Mouse (Mus musculus): ENCODE results near the gene Lrtm2. TPM values are rescaled to one million over a fixed set of nuclear protein-coding genes. Genes with fewer than 3 reads are reported as not detected.

The Lrtm2 gene
- total RNA-seq, 1 experiment from 2014 or later: 0.25 TPM

- peak; percentile 56 to 70 for ATAC-seq (replicated peaks in 1 of 2; ENCODE audit: insufficient read depth in 1 of 2, low FRiP score in 2 of 2, low TSS enrichment in 1 of 2, low read depth in 1 of 2, poor library complexity in 2 of 2, severe bottlenecking in 2 of 2)
Observed at GRCm38 (mm10) chr6:119346257-119346656, 15.7 kb upstream of the Lrtm2 start.

- peak in 1 of 2 experiments; percentile 52; a peak in 1 of 4 replicates for ATAC-seq (replicated peaks in 1 of 2; ENCODE audit: insufficient read depth in 1 of 2, low FRiP score in 2 of 2, low TSS enrichment in 1 of 2, low read depth in 1 of 2, poor library complexity in 2 of 2, severe bottlenecking in 2 of 2)
Observed at GRCm38 (mm10) chr6:119341409-119341808, 10.8 kb upstream of the Lrtm2 start.

GRCm38 (mm10) chr6:119338121-119338912 is 7.8 kb upstream of the Lrtm2 start:
- peak; percentile 37 to 42; a peak in 2 of 4 replicates for ATAC-seq (replicated peaks in 1 of 2; ENCODE audit: insufficient read depth in 1 of 2, low FRiP score in 2 of 2, low TSS enrichment in 1 of 2, low read depth in 1 of 2, poor library complexity in 2 of 2, severe bottlenecking in 2 of 2)

- no peak for ATAC-seq (replicated peaks in 1 of 2; ENCODE audit: insufficient read depth in 1 of 2, low FRiP score in 2 of 2, low TSS enrichment in 1 of 2, low read depth in 1 of 2, poor library complexity in 2 of 2, severe bottlenecking in 2 of 2)
Observed at GRCm38 (mm10) chr6:119337287-119337686, 6.7 kb upstream of the Lrtm2 start.

- peak; percentile 37 to 61 for ATAC-seq (replicated peaks in 1 of 2; ENCODE audit: insufficient read depth in 1 of 2, low FRiP score in 2 of 2, low TSS enrichment in 1 of 2, low read depth in 1 of 2, poor library complexity in 2 of 2, severe bottlenecking in 2 of 2)
Observed at GRCm38 (mm10) chr6:119336124-119336523, 5.6 kb upstream of the Lrtm2 start.

GRCm38 (mm10) chr6:119333831-119334230 is 3.3 kb upstream of the Lrtm2 start:
- ATAC-seq (replicated peaks in 1 of 2; ENCODE audit: insufficient read depth in 1 of 2, low FRiP score in 2 of 2, low TSS enrichment in 1 of 2, low read depth in 1 of 2, poor library complexity in 2 of 2, severe bottlenecking in 2 of 2): no peak

GRCm38 (mm10) chr6:119333202-119333601 is 2.6 kb upstream of the Lrtm2 start:
- ATAC-seq (replicated peaks in 1 of 2; ENCODE audit: insufficient read depth in 1 of 2, low FRiP score in 2 of 2, low TSS enrichment in 1 of 2, low read depth in 1 of 2, poor library complexity in 2 of 2, severe bottlenecking in 2 of 2): no peak

- no peak for ATAC-seq (replicated peaks in 1 of 2; ENCODE audit: insufficient read depth in 1 of 2, low FRiP score in 2 of 2, low TSS enrichment in 1 of 2, low read depth in 1 of 2, poor library complexity in 2 of 2, severe bottlenecking in 2 of 2)
Observed at GRCm38 (mm10) chr6:119332111-119332510, 1.5 kb upstream of the Lrtm2 start.

GRCm38 (mm10) chr6:119329936-119330335 is 630 bp downstream of the Lrtm2 start:
- no peak for ATAC-seq (replicated peaks in 1 of 2; ENCODE audit: insufficient read depth in 1 of 2, low FRiP score in 2 of 2, low TSS enrichment in 1 of 2, low read depth in 1 of 2, poor library complexity in 2 of 2, severe bottlenecking in 2 of 2)

- ATAC-seq (replicated peaks in 1 of 2; ENCODE audit: insufficient read depth in 1 of 2, low FRiP score in 2 of 2, low TSS enrichment in 1 of 2, low read depth in 1 of 2, poor library complexity in 2 of 2, severe bottlenecking in 2 of 2): no peak
Observed at GRCm38 (mm10) chr6:119329215-119329714, 1.3 kb downstream of the Lrtm2 start.

- ATAC-seq (replicated peaks in 1 of 2; ENCODE audit: insufficient read depth in 1 of 2, low FRiP score in 2 of 2, low TSS enrichment in 1 of 2, low read depth in 1 of 2, poor library complexity in 2 of 2, severe bottlenecking in 2 of 2): no peak
Observed at GRCm38 (mm10) chr6:119328521-119329115, 1.9 kb downstream of the Lrtm2 start.

GRCm38 (mm10) chr6:119326541-119326940 is 4.0 kb downstream of the Lrtm2 start:
- no peak for ATAC-seq (replicated peaks in 1 of 2; ENCODE audit: insufficient read depth in 1 of 2, low FRiP score in 2 of 2, low TSS enrichment in 1 of 2, low read depth in 1 of 2, poor library complexity in 2 of 2, severe bottlenecking in 2 of 2)

GRCm38 (mm10) chr6:119325978-119326377 is 4.6 kb downstream of the Lrtm2 start:
- ATAC-seq (replicated peaks in 1 of 2; ENCODE audit: insufficient read depth in 1 of 2, low FRiP score in 2 of 2, low TSS enrichment in 1 of 2, low read depth in 1 of 2, poor library complexity in 2 of 2, severe bottlenecking in 2 of 2): no peak

- ATAC-seq (replicated peaks in 1 of 2; ENCODE audit: insufficient read depth in 1 of 2, low FRiP score in 2 of 2, low TSS enrichment in 1 of 2, low read depth in 1 of 2, poor library complexity in 2 of 2, severe bottlenecking in 2 of 2): no peak
Observed at GRCm38 (mm10) chr6:119324776-119325175, 5.8 kb downstream of the Lrtm2 start.

GRCm38 (mm10) chr6:119321752-119322151 is 8.8 kb downstream of the Lrtm2 start:
- no peak for ATAC-seq (replicated peaks in 1 of 2; ENCODE audit: insufficient read depth in 1 of 2, low FRiP score in 2 of 2, low TSS enrichment in 1 of 2, low read depth in 1 of 2, poor library complexity in 2 of 2, severe bottlenecking in 2 of 2)

- ATAC-seq (replicated peaks in 1 of 2; ENCODE audit: insufficient read depth in 1 of 2, low FRiP score in 2 of 2, low TSS enrichment in 1 of 2, low read depth in 1 of 2, poor library complexity in 2 of 2, severe bottlenecking in 2 of 2): no peak
Observed at GRCm38 (mm10) chr6:119320481-119320880, 10.1 kb downstream of the Lrtm2 start.

GRCm38 (mm10) chr6:119319358-119319757 is 11.2 kb downstream of the Lrtm2 start:
- ATAC-seq (replicated peaks in 1 of 2; ENCODE audit: insufficient read depth in 1 of 2, low FRiP score in 2 of 2, low TSS enrichment in 1 of 2, low read depth in 1 of 2, poor library complexity in 2 of 2, severe bottlenecking in 2 of 2): no peak

GRCm38 (mm10) chr6:119318732-119319131 is 11.8 kb downstream of the Lrtm2 start:
- no peak for ATAC-seq (replicated peaks in 1 of 2; ENCODE audit: insufficient read depth in 1 of 2, low FRiP score in 2 of 2, low TSS enrichment in 1 of 2, low read depth in 1 of 2, poor library complexity in 2 of 2, severe bottlenecking in 2 of 2)

All from hematopoietic stem cell, adult 5-6 weeks (primary cell).